Mouse (Mus musculus) layer of hippocampus, postnatal 36 days (tissue): ENCODE measurements at regions not wholly inside any gene's neighbourhood (a gene's known extent, or its start where the extent isn't known, plus 50 kb on each side); places are given as distances from the start of the nearest gene placed in this dataset.

Source experiments
- DNase-seq, 2 experiments: peaks; one replicate each; pipeline ENCODE4 v3.0.0; 2022

DNA sequence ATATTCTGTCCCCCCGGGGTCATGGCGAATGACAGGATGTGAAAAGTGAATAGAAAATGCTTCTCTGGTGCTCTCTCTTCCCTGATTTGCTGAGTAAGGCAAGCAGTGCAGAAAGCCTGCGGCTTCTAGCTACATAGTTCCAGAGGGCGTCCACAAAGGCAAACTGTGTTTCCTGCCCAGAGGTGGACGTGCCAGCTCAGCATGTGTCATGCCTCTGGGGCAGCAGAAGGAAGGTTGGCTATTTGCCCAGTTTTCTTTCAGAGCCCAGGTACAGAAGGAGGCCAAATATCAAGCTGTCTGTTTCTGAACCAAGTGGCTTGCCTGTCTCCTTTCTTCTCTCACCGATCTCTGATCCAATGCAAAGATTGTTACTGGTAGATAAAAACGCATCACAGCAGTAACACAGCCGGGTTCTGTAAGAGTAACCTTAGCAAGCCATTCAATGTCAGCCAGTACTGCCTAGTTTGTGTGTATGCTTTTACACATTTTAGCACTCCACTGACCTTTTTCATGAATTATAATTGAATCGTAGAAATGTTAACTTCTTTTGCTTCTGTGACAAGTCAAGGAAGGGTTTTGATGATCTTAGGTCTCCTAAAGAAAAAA lies 223.3 kb upstream of the Impg1 start:
- no peak for DNase-seq

GRCm38 (mm10) chr9:80683030-80683692 lies 217.9 kb upstream of the Impg1 start:
- no peak for DNase-seq

GRCm38 (mm10) chr9:80681709-80682108 lies 216.4 kb upstream of the Impg1 start:
- no peak for DNase-seq

GRCm38 (mm10) chr9:80671483-80671882 lies 206.2 kb upstream of the Impg1 start:
- DNase-seq: no peak

DNA sequence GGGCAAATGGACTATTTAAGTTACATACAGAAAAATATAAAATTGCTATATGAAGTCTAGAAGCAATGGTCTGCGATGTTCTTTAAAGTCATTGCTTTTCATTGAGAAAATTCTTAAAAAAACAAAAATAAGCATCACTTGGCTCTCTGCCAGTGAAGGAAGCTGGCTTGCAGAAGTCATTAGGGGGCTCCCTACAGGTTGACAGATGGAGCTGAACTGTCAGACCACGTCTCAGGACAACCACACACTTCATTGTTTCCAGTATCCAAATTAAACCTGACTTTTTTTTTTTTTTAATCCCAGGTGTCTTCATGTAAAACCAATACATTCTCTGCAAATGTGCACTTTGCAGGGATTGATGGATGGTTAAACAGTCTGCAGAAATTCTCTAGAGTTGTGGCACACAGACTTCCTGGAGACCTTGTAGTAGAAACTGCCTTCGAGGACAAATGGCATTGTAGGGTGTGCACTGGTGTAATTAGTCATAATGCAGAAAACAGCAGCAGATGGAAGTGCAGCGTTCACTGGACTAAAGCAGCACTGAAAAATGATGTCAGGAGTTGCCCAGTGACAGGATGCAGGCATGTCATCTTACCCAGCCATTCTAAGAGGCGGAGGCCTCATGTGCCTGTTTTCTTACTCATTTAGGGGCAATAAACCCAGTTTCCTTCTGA lies 203.4 kb upstream of the Impg1 start:
- no peak for DNase-seq

DNA sequence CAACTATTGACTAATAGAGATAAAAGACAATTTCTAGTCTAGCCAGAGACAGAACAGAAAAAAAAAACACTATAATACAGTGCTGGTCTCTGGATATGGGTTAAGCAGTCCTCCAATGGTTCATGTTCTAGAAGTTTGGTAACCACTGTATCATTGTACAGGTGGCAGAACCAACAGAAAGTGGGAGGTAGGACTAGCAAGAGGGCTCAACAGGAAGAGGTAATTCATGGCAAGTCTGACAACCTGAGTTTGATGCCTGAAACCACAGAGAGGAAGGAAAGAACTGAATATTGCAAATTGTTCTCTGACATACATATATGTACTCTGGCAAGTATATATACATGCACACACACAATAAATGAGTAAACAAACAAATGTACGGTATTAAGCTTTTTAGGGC lies 193.5 kb upstream of the Impg1 start:
- no peak for DNase-seq

- no peak for DNase-seq
These were observed 149.8 kb upstream of the Impg1 start for GRCm38 (mm10) chr9:80615114-80615513.

DNA sequence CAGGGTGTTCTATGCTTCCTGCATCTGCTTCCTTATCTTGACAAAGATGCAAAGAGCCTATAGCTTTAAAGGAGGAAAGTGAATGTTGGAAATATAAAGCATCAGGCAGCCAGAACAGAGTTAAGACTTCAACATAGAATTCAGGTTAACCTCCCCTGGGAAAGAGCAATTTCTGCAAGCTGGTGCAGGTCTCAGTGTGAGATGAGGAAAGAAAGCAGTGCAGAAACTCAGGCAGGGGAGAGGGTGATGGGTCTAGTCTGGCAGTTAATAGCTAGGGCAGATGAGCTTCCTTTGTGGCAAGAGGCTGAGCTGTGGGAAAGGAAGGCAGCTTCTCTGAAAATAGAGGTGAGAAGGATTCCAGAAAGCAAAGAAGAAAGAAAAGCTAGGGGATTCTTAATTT lies 134.7 kb upstream of the Impg1 start:
- DNase-seq: no peak

- no peak for DNase-seq
These were observed 100.2 kb upstream of the Impg1 start for GRCm38 (mm10) chr9:80565388-80566024.

DNA sequence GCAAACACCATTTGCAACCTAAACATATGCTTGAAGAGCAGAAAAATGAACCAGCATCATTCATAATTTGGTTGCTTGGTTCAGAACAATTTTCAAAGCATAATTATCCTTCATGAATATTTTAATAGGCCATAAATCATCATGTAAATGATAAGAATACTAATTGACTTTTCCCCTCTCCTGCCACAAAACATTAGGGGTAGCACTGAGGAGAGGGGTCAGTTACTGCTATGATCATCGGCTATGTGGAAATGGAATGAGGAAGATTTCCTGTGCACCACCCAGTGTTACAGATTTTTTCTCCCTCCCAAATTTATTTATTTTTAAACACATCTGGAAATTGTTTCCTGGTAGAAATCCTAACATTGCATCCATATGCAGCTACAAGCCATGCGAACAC lies 98.4 kb upstream of the Impg1 start:
- DNase-seq: no peak

- no peak for DNase-seq
These were observed 90.3 kb upstream of the Impg1 start for GRCm38 (mm10) chr9:80555531-80556067.
